Mouse (Mus musculus) layer of hippocampus, adult 6 months (tissue): Measurements from ENCODE around the gene Ltb. TPM values are rescaled to one million over a fixed set of nuclear protein-coding genes. Genes with fewer than 3 reads are reported as not detected.
A peak's percentile ranks its signal among the peaks of the same experiment; 100 is the strongest.

ENCODE experiments used
- long read RNA-seq, 2 experiments: library from polyadenylated mRNA; unstranded; transcript quantifications; one replicate each; pipeline ENCODE4 v2.0.0; 2019 to 2020
- microRNA-seq: library from miRNA; unstranded; fragments of <30 nt; microRNA quantifications from one replicate; pipeline ENCODE4 v1.2.0, GENCODE M21; 2020
- polyA plus RNA-seq: library from polyadenylated mRNA; unstranded; fragments of <200 nt; fragmentation: Nextera tagmentation; gene quantifications from 2 replicates; pipeline ENCODE4 v1.2.3, GENCODE M21; 2021

Gene Ltb
- 1.2 and 1.4 TPM in 2 replicates for polyA plus RNA-seq
- long read RNA-seq, experiment 1 = 0 reads
- long read RNA-seq, experiment 2, partial matches to known transcripts = 0 of 1 reads
- long read RNA-seq, experiment 2, other reads (novel, unspliced or antisense) = 1 of 1 reads

DNA sequence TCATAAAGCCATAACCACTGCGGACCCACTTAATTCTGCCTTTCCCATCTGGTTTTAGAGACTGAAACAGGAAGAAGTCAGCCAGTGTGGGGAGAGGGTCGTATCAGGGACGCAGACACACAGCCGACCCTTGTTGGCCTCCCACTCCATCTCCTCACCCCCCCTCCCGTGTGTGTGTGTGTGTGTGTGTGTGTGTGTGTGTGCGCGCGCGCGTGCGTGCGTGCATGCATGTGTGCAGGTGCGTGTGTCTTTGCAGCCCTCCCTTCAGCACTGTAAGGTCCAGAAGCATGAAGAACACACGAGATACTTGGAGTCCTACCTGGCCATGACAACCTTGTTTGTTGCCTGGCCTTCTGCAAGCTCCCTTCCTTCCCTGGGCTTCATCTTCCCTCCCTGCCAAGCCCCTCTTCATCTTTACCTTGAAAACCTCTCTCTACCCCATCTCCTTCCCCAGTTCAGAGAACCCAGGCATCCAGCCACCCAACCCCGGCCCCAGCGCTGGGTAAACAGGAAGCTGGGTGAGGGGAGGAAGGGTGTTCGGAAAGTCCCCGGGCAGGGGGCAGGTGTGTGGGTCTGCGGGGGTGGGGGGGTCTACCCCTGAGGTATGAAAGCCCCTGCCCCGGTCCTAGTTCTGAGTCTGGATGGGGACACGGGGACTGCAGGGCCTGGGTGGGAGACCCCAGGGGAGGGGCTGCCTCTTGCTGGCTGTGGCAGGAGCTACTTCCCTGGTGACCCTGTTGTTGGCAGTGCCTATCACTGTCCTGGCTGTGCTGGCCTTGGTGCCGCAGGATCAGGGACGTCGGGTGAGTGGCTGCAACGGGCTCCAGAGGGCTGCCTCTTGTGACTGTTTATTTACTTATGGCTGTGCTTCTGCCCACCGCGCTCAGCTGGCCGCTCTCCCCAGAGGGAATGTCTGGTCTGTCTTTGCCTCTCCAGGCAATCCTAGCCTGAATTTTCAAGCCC, at the start of gene Ltb:
Ltb (plus strand) TSS at position 559 of the 963 bp plus-strand sequence.

DNA sequence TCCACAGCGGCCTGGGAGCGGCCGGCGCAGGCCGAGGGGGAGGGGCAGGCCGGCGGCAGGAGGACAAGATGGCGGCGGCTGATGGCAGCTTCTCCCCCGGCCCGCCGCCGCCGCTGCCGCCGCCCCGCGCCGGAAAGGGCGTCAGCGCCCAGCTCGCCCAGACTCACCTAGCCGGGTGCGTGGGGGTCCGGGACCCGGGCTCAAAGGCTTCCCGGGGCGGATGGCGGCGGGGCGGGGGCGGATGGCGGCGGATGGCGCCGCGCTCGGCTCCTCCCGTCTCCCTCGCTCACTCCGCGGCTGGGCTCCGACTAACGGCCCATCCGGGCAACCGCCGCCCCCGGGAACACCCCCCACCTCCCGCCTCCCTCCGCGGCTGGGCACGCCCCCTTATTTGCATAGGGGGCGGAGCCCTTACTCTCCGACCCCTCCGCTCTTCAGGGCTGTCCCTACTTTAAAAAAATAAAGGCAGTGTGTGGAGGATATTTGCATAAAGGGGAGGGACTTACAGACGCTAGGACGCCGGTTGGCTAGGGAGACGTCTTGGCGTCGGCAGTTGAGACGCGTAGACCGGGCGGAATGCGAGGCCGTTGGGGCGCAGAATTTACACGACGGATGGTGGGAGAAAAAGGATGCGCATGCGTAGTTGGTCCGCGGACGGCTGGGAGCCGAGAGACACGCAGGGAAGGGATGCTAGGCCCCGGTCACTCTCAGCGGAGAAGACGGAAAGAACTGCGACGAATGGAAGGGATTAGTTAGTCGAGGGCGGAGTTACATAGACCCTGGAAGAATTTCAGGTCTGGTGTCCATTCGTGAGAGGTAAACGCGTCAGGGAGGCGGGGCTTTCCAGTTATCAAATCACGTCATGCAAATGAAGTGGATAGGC, 29.4 kb upstream of the Ltb start, which contains the start of gene Prrc2a:
Prrc2a (minus strand) TSS at position 330 of the 883 bp plus-strand sequence.

GRCm38 (mm10) chr17:35175968-35176367, 18.3 kb upstream of the Ltb start, which contains the start of gene Aif1:
Gene Aif1, minus strand, starts transcription at chr17:35176068.

GRCm38 (mm10) chr17:35187959-35188610, 6.2 kb upstream of the Ltb start, which contains the start of gene Lst1:
Gene Lst1, minus strand, starts transcription at chr17:35188439.

DNA sequence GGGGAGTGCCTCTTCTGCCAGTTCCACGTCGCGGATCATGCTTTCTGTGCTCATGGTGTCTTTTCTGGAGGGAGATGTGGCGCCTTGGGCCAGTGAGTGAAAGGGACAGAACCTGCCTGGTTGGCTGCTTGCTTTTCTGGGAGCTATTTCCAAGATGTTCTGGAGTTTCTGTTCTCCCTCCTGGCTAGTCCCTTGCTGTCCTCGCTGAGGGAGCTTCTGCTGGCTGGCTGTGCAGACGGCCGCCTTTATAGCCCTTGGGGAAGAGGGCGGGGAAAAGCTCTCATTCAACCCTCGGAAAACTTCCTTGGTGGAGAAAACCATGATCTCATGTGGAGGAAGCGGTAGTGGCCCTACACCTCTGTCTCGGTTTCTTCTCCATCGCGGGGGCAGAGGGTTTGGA, 7.5 kb downstream of the Ltb start, which contains the start of gene Tnf:
Tnf (minus strand) TSS at position 221 of the 400 bp plus-strand sequence.

GRCm38 (mm10) chr17:35204494-35205379, 10.5 kb downstream of the Ltb start, which contains the start of gene Lta:
Gene Lta, minus strand, starts transcription at chr17:35205351.

DNA sequence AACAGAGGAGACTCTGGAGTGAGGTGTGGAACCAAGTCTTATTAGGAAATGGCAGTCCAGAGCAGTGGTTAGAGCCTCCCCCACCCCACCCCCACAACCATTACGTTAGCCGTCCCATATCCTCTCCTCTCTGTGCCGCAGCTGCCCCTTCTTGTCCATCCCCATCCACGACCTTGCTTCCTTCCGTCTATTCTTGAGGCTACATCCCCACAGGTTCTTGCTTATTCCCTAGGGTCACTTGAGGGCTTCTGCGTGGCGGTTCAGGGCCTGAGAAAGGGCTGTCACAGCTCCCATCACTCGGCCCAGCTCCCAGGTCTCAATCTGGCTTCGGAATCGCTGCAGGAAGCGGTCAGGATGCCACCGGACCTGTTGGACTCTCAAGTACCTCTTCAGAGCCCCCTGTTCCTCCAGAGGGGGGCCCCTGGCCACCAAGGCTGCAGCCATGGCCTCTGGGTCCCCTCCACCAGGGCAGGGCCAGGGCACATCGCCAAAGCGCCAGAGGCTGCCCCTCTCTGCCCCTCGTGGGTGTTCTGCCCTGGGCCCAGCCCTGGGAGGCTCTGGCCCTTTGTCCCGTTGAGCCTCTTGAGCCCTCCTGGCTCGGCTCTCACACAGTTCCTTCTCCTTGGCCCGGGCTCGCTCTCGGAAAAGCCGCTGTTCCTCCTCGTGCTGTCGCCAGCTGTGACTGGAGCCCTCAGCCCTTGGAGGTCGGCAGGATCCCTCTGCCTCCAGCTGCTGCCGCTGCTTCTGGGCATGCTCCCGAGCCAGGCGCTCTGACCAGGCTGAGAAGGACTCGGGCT, 26.1 kb downstream of the Ltb start, which contains the start of gene Gm16181:
Gm16181 (plus strand) TSS at position 679 of the 797 bp plus-strand sequence.

GRCm38 (mm10) chr17:35233114-35233980, 39.1 kb downstream of the Ltb start, which contains the start of gene Atp6v1g2:
Gene Atp6v1g2, plus strand, starts transcription at chr17:35233660.

GRCm38 (mm10) chr17:35235614-35236389, 41.6 kb downstream of the Ltb start, which contains the start of gene Nfkbil1:
Gene Nfkbil1, minus strand, starts transcription at chr17:35235792.

DNA sequence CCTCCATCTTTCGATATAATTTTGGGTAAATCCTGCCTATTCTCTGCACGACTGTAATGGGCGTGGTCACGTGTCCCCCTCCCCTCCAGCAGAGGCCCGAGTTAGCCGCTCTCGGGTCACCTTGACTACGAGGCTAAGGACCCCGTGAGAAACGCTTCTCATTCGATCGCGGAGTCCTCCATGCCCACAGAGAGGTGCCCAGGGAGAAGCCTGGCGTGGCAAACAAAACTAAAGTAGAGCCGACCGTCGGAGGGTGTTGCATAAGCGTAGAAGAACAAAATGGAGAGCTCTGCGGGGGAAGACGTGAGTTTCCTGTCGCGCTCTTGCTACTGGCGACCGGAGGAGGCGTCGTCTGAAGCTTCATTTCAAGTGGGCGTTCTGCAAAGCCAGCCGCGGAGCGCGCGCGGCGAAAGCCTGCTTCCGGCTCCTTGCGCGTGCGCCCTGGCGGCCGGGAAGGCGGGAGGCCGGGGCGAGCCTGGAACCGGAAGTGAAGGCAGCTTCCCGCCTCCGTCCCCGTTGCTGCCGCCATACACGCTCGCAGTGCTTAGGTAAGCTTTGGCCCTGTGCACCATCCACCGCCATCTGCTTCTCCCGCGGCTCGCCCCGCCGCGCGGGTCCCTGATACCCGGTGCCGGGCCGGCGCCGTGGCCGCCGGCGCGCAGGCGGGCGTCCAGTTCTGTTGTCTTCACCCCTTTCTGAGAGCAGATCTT, 47.2 kb downstream of the Ltb start, which contains the start of gene Ddx39b:
Ddx39b (plus strand) TSS at position 442 of the 710 bp plus-strand sequence.

Small RNA genes lying within 50 kb of the gene (microRNA-seq; reads per million reads assigned to microRNA genes)
- gene Mir6973a (not detected), gene Mir6974 (not detected), gene Mir6975 (5.6 reads per million, percentile 20 among the genes with 10 or more reads in this experiment)

Other genes starting within 250 kb of the Ltb start
- 0.90 and 1.3 TPM in 2 replicates for gene Hspa1b, start 235.2 kb upstream of the Ltb start, polyA plus RNA-seq
- not detected in 2 replicates for gene Gm20481, start 224.5 kb upstream of the Ltb start, polyA plus RNA-seq
- gene Hspa1a, start 222.3 kb upstream of the Ltb start, polyA plus RNA-seq = 7.2 and 7.7 TPM in 2 replicates
- 0.60 and 0.84 TPM in 2 replicates for gene Hspa1l, start 221.7 kb upstream of the Ltb start, polyA plus RNA-seq
- 35.2 and 42.4 TPM in 2 replicates for gene Lsm2, start 212.6 kb upstream of the Ltb start, polyA plus RNA-seq
- 20.0 and 21.5 TPM in 2 replicates for gene Vars, start 193.5 kb upstream of the Ltb start, polyA plus RNA-seq
- 0.20 TPM in 1 of 2 replicates, not detected in the other for gene Vwa7, start 177.9 kb upstream of the Ltb start, polyA plus RNA-seq
- gene Sapcd1, start 166.4 kb upstream of the Ltb start, polyA plus RNA-seq = 0.62 and 0.97 TPM in 2 replicates
- gene Msh5, start 147.7 kb upstream of the Ltb start, polyA plus RNA-seq = 0.33 and 0.59 TPM in 2 replicates
- 28.2 and 29.7 TPM in 2 replicates for gene Clic1, start 144.5 kb upstream of the Ltb start, polyA plus RNA-seq
- gene Ddah2, start 135.4 kb upstream of the Ltb start, polyA plus RNA-seq = 18.0 and 23.6 TPM in 2 replicates
- gene Ly6g6c, start 129.1 kb upstream of the Ltb start, polyA plus RNA-seq = not detected in 2 replicates
- gene Mpig6b, start 128.3 kb upstream of the Ltb start, polyA plus RNA-seq = 0.06 TPM in 1 of 2 replicates, not detected in the other
- 4.4 and 4.6 TPM in 2 replicates for gene Ly6g6e, start 117.5 kb upstream of the Ltb start, polyA plus RNA-seq
- gene Ly6g6d, start 116.4 kb upstream of the Ltb start, polyA plus RNA-seq = 1.2 and 2.3 TPM in 2 replicates
- 1.2 and 2.1 TPM in 2 replicates for gene Ly6g6f, start 108.8 kb upstream of the Ltb start, polyA plus RNA-seq
- gene Abhd16a, start 105.2 kb upstream of the Ltb start, polyA plus RNA-seq = 86.3 and 93.9 TPM in 2 replicates
- not detected in 2 replicates for gene Ly6g5c, start 86.2 kb upstream of the Ltb start, polyA plus RNA-seq
- gene Ly6g5b, start 79.0 kb upstream of the Ltb start, polyA plus RNA-seq = not detected in 2 replicates
- gene Gpank1, start 73.0 kb upstream of the Ltb start, polyA plus RNA-seq = 16.5 and 19.1 TPM in 2 replicates
- 212 and 242 TPM in 2 replicates for gene Csnk2b, start 72.4 kb upstream of the Ltb start, polyA plus RNA-seq
- 24.7 and 40.7 TPM in 2 replicates for gene D17H6S53E, start 68.1 kb upstream of the Ltb start, polyA plus RNA-seq
- not detected in 2 replicates for gene Apom, start 62.4 kb upstream of the Ltb start, polyA plus RNA-seq
- 68.3 and 90.8 TPM in 2 replicates for gene Bag6, start 59.3 kb upstream of the Ltb start, polyA plus RNA-seq
- 25.5 and 33.2 TPM in 2 replicates for gene Prrc2a, start 29.5 kb upstream of the Ltb start, polyA plus RNA-seq
- gene Aif1, start 18.4 kb upstream of the Ltb start, polyA plus RNA-seq = 37.6 and 39.5 TPM in 2 replicates
- 28.9 and 30.2 TPM in 2 replicates for gene Lst1, start 6.0 kb upstream of the Ltb start, polyA plus RNA-seq
- gene Tnf, start 7.6 kb downstream of the Ltb start, polyA plus RNA-seq = 0.09 and 0.19 TPM in 2 replicates
- 0.14 and 0.16 TPM in 2 replicates for gene Lta, start 10.9 kb downstream of the Ltb start, polyA plus RNA-seq
- not detected in 2 replicates for gene Gm16181, start 26.4 kb downstream of the Ltb start, polyA plus RNA-seq
- 685 and 716 TPM in 2 replicates for gene Atp6v1g2, start 39.2 kb downstream of the Ltb start, polyA plus RNA-seq
- 6.4 and 9.7 TPM in 2 replicates for gene Nfkbil1, start 41.4 kb downstream of the Ltb start, polyA plus RNA-seq
- gene Ddx39b, start 47.3 kb downstream of the Ltb start, polyA plus RNA-seq = 193 and 215 TPM in 2 replicates
- 68.9 and 78.2 TPM in 2 replicates for gene H2-D1, start 68.3 kb downstream of the Ltb start, polyA plus RNA-seq
- gene H2-Q1, start 126.0 kb downstream of the Ltb start, polyA plus RNA-seq = 0.13 TPM in 1 of 2 replicates, not detected in the other
- 0.13 and 0.69 TPM in 2 replicates for gene H2-Q2, start 147.8 kb downstream of the Ltb start, polyA plus RNA-seq
- 0.09 and 0.36 TPM in 2 replicates for gene H2-Q4, start 185.2 kb downstream of the Ltb start, polyA plus RNA-seq
- 1.2 and 1.6 TPM in 2 replicates for gene H2-Q6, start 230.4 kb downstream of the Ltb start, polyA plus RNA-seq
- 2.5 and 2.7 TPM in 2 replicates for gene H2-Q7, start 244.7 kb downstream of the Ltb start, polyA plus RNA-seq